Mouse (Mus musculus): ENCODE measurements around the gene 4933427I04Rik.

GRCm38 (mm10) chr4:123819093-123819610, 40.3 kb upstream of the 4933427I04Rik start:
- TF ChIP-seq POLR2A (IDR thresholded peaks at IDR 0.05; ENCODE audit: insufficient read length, low read depth) = no peak
- TF ChIP-seq TCF12 (IDR thresholded peaks at IDR 0.05; ENCODE audit: insufficient read depth, poor library complexity, severe bottlenecking) = no peak
- TF ChIP-seq TCF3 (IDR thresholded peaks at IDR 0.05; ENCODE audit: insufficient read length, low read depth) = no peak
- no peak for TF ChIP-seq E2F4 (IDR thresholded peaks at IDR 0.05; ENCODE audit: insufficient read depth)

Measured in myocyte (in vitro differentiated cells).